Mouse (Mus musculus) small intestine, adult 2 months (tissue): ENCODE results near the gene Stk24.

ENCODE experiments used
- CTCF ChIP-seq: fragments of 200-500 bp; IDR thresholded peaks from 2 replicates; pipeline ENCODE4 v1.5.1; 2012; ENCODE audit warnings: low read depth, mild to moderate bottlenecking, control low read depth, inconsistent platforms, low read length, moderate library complexity, mixed read lengths; ENCODE audit not compliant: insufficient replicate concordance, insufficient read length; ENCODE audit errors: extremely low read depth
- POLR2A ChIP-seq: fragments of 200-500 bp; IDR thresholded peaks from 2 replicates; pipeline ENCODE4 v1.6.1; 2012; ENCODE audit warnings: low read depth, mild to moderate bottlenecking, control low read depth, inconsistent platforms, low read length, moderate library complexity

- TF ChIP-seq CTCF (no peak), POLR2A (no peak)
Measured at GRCm38 (mm10) chr14:121236736-121237135, 143.1 kb downstream of the Stk24 start.
